Mouse (Mus musculus): ENCODE data around the gene Pacsin2. TPM values are rescaled to one million over a fixed set of nuclear protein-coding genes. Genes with fewer than 3 reads are reported as not detected.

Pacsin2 gene
- polyA plus RNA-seq, 1 experiment from 2014 or later, result 17.7 TPM

- H3K4me3 ChIP-seq (replicated peaks; ENCODE audit: low read depth, low read length), result no peak overlapping the region
- no peak overlapping the region for H3K27ac ChIP-seq (replicated peaks; ENCODE audit: low read depth, low read length)
- no peaks in the 10 kb centered on the region for H3K9me3 ChIP-seq (ENCODE audit: control insufficient read depth, low read length)
- no peak overlapping the region for H3K4me2 ChIP-seq (ENCODE audit: low read length)
- ATAC-seq (ENCODE audit: low FRiP score, low TSS enrichment), result no peak
- DNase-seq, result peak; percentile 11
- H3K27me3 ChIP-seq (ENCODE audit: control insufficient read depth, insufficient read depth, low read length), result no peaks in the 10 kb centered on the region
- no peaks in the 10 kb centered on the region for H3K36me3 ChIP-seq (ENCODE audit: control insufficient read depth, insufficient read depth, low read length)
- no peaks in the 10 kb centered on the region for H3K4me1 ChIP-seq (ENCODE audit: control insufficient read depth, insufficient read depth, low read length)
- no peak overlapping the region for H3K9ac ChIP-seq (replicated peaks; ENCODE audit: low read length)
- 49% methylated on average over 5 of the region's 5 CpGs for WGBS
Observed at GRCm38 (mm10) chr15:83425794-83426193, 38.6 kb downstream of the Pacsin2 start.

DNA sequence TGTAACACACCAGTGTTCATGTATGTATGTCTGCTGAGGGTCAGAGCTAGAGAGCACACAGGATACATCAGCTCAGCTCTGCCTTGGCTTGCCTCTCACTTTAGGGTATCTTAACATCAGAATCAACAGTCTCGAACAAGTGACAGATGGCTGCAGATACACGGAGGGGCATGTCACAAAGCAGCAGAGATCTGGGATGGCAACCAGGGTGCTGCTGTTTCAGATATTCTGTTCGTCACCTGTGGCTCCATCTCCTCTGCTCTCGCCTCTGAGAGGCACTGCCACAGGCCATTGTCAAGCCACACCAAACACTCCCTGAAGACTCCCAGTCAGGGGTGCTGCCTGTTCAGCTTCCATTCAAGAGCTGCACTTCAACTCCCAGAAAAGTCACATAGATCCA lies 39.1 kb downstream of the Pacsin2 start:
- no peaks in the 10 kb centered on the region for H3K4me1 ChIP-seq (ENCODE audit: control insufficient read depth, insufficient read depth, low read length)
- H3K36me3 ChIP-seq (ENCODE audit: control insufficient read depth, insufficient read depth, low read length), result no peaks in the 10 kb centered on the region
- no peaks in the 10 kb centered on the region for H3K9me3 ChIP-seq (ENCODE audit: control insufficient read depth, low read length)
- no peak overlapping the region for H3K9ac ChIP-seq (replicated peaks; ENCODE audit: low read length)
- no peak overlapping the region for H3K4me3 ChIP-seq (replicated peaks; ENCODE audit: low read depth, low read length)
- 70% methylated on average over 4 of the region's 4 CpGs for WGBS
- DNase-seq (no peak), ATAC-seq (ENCODE audit: low FRiP score, low TSS enrichment) (no peak)
- no peak overlapping the region for H3K27ac ChIP-seq (replicated peaks; ENCODE audit: low read depth, low read length)
- no peaks in the 10 kb centered on the region for H3K27me3 ChIP-seq (ENCODE audit: control insufficient read depth, insufficient read depth, low read length)
- H3K4me2 ChIP-seq (ENCODE audit: low read length), result no peak overlapping the region

DNA sequence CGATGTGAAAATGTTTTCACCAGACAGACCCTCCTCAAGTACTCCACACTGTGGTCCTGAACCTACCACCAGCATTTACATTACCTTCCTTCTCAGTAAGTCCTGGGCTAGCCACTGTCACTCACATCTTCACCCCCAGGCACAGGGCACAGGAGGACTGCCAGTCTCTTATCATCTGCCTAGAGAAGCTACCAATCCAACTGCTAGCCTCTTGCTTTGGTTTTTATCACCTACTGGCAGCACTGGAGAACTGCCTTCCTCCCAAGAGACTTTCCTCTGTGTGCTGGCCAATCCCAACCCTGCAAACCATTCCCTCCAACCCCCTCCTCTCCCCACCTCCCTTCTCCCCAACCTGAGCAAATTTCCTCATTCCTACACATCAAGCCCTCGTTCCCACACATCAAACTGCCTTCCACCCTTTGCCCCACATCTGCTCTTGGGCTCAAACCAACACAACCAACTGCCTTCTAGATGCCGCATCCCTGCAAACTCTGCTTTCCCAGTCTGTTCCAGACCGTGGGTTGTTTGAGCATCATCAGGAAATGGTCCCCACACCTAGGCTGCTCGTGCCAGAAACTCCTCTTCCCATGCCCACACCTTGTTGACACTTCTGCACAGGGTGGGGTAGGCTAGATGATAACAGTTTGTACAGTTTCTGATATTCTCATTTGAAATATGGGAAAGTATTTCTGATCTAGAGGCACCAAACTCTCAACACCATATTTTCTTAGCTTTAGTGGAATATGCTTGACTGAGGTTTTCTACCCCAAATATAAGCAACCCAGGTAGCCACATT lies 40.6 kb downstream of the Pacsin2 start:
- H3K36me3 ChIP-seq (ENCODE audit: control insufficient read depth, insufficient read depth, low read length), result no peaks in the 10 kb centered on the region
- H3K4me3 ChIP-seq (replicated peaks; ENCODE audit: low read depth, low read length), result no peak overlapping the region
- DNase-seq (no peak), ATAC-seq (ENCODE audit: low FRiP score, low TSS enrichment) (no peak)
- H3K9ac ChIP-seq (replicated peaks; ENCODE audit: low read length), result no peak overlapping the region
- H3K27me3 ChIP-seq (ENCODE audit: control insufficient read depth, insufficient read depth, low read length), result no peaks in the 10 kb centered on the region
- H3K4me1 ChIP-seq (ENCODE audit: control insufficient read depth, insufficient read depth, low read length), result no peaks in the 10 kb centered on the region
- WGBS, result 86% methylated on average over 5 of the region's 5 CpGs
- no peak overlapping the region for H3K27ac ChIP-seq (replicated peaks; ENCODE audit: low read depth, low read length)
- no peaks in the 10 kb centered on the region for H3K9me3 ChIP-seq (ENCODE audit: control insufficient read depth, low read length)
- no peak overlapping the region for H3K4me2 ChIP-seq (ENCODE audit: low read length)

DNA sequence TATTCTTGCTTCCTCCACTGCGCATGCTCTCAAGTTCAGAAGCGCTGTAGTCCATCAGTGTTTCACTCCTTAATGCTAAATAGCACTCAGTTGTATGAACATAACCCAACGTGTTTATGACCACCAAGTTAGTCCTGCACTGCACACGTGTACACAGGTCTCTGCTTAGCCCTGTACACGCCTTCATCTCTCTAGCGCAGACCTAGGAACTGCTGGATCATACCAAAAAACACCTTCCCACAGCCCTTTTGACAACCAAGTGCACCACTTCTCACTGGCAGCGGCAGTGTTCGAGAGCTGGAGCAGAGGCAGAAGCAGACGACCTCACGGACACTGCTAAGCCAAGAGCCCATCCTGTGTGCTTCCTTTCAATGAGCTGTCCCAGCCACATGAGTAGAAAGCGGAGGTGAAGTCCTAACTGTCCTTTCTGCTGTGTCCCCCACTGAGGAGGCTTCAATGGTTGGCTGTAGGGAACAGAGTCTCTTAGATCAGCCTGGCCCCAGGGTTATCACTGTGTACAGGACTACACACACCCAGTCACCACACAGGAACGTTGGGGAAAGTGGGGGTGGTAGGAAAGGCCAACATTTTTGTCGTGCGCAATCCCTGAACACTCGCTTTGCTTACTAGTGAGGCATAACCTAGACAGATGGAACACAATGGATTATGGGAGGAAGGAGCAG lies 42.0 kb downstream of the Pacsin2 start:
- Histone ChIP-seq H3K4me3 (replicated peaks; ENCODE audit: low read depth, low read length) (no peak overlapping the region), H3K27me3 (ENCODE audit: control insufficient read depth, insufficient read depth, low read length) (no peaks in the 10 kb centered on the region), H3K4me1 (ENCODE audit: control insufficient read depth, insufficient read depth, low read length) (no peaks in the 10 kb centered on the region), H3K9ac (replicated peaks; ENCODE audit: low read length) (no peak overlapping the region), H3K36me3 (ENCODE audit: control insufficient read depth, insufficient read depth, low read length) (no peaks in the 10 kb centered on the region), H3K4me2 (ENCODE audit: low read length) (no peak overlapping the region), H3K27ac (replicated peaks; ENCODE audit: low read depth, low read length) (no peak overlapping the region), H3K9me3 (ENCODE audit: control insufficient read depth, low read length) (no peaks in the 10 kb centered on the region)
- DNase-seq (no peak), ATAC-seq (ENCODE audit: low FRiP score, low TSS enrichment) (no peak)
- 94% methylated on average over 15 of the region's 15 CpGs for WGBS

GRCm38 (mm10) chr15:83419562-83419961 lies 44.8 kb downstream of the Pacsin2 start:
- 82% methylated on average over 2 of the region's 2 CpGs for WGBS
- Histone ChIP-seq H3K9me3 (ENCODE audit: control insufficient read depth, low read length) (no peaks in the 10 kb centered on the region), H3K36me3 (ENCODE audit: control insufficient read depth, insufficient read depth, low read length) (no peaks in the 10 kb centered on the region), H3K4me3 (replicated peaks; ENCODE audit: low read depth, low read length) (no peak overlapping the region), H3K4me1 (ENCODE audit: control insufficient read depth, insufficient read depth, low read length) (no peaks in the 10 kb centered on the region), H3K9ac (replicated peaks; ENCODE audit: low read length) (no peak overlapping the region), H3K4me2 (ENCODE audit: low read length) (no peak overlapping the region), H3K27ac (replicated peaks; ENCODE audit: low read depth, low read length) (no peak overlapping the region), H3K27me3 (ENCODE audit: control insufficient read depth, insufficient read depth, low read length) (no peaks in the 10 kb centered on the region)
- ATAC-seq (ENCODE audit: low FRiP score, low TSS enrichment), result no peak
- DNase-seq, result no peak

DNA sequence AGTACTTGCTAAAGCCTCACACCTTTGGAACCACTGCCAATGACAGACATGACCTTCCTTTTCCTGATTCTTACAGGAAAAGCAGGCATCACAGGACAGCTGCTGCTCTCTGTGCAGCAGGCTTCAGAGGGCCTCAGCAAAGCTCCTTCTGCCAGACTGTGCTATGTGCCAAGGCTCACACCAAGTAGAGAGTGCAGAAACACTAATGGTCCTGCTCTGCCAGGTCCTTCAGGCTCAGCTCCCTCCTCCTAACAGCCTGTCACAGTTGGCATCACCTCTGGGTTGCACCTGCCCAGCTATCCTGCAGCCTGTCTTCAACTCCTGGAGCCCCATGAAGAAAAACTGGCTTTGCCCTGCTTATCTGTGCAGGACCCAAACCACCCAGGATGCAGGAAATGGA lies 45.7 kb downstream of the Pacsin2 start:
- Histone ChIP-seq H3K27ac (replicated peaks; ENCODE audit: low read depth, low read length) (no peak overlapping the region), H3K27me3 (ENCODE audit: control insufficient read depth, insufficient read depth, low read length) (no peaks in the 10 kb centered on the region), H3K9ac (replicated peaks; ENCODE audit: low read length) (no peak overlapping the region), H3K4me1 (ENCODE audit: control insufficient read depth, insufficient read depth, low read length) (no peaks in the 10 kb centered on the region), H3K4me3 (replicated peaks; ENCODE audit: low read depth, low read length) (no peak overlapping the region), H3K9me3 (ENCODE audit: control insufficient read depth, low read length) (no peaks in the 10 kb centered on the region), H3K4me2 (ENCODE audit: low read length) (no peak overlapping the region), H3K36me3 (ENCODE audit: control insufficient read depth, insufficient read depth, low read length) (no peaks in the 10 kb centered on the region)
- DNase-seq (no peak), ATAC-seq (ENCODE audit: low FRiP score, low TSS enrichment) (no peak)

GRCm38 (mm10) chr15:83417916-83418315 lies 46.5 kb downstream of the Pacsin2 start:
- Histone ChIP-seq H3K27ac (replicated peaks; ENCODE audit: low read depth, low read length) (no peak overlapping the region), H3K4me3 (replicated peaks; ENCODE audit: low read depth, low read length) (no peak overlapping the region), H3K9me3 (ENCODE audit: control insufficient read depth, low read length) (no peaks in the 10 kb centered on the region), H3K27me3 (ENCODE audit: control insufficient read depth, insufficient read depth, low read length) (no peaks in the 10 kb centered on the region), H3K36me3 (ENCODE audit: control insufficient read depth, insufficient read depth, low read length) (no peaks in the 10 kb centered on the region), H3K4me1 (ENCODE audit: control insufficient read depth, insufficient read depth, low read length) (no peaks in the 10 kb centered on the region), H3K4me2 (ENCODE audit: low read length) (no peak overlapping the region), H3K9ac (replicated peaks; ENCODE audit: low read length) (no peak overlapping the region)
- WGBS, result 92% methylated on average over 6 of the region's 6 CpGs
- no peak for DNase-seq
- no peak for ATAC-seq (ENCODE audit: low FRiP score, low TSS enrichment)

DNA sequence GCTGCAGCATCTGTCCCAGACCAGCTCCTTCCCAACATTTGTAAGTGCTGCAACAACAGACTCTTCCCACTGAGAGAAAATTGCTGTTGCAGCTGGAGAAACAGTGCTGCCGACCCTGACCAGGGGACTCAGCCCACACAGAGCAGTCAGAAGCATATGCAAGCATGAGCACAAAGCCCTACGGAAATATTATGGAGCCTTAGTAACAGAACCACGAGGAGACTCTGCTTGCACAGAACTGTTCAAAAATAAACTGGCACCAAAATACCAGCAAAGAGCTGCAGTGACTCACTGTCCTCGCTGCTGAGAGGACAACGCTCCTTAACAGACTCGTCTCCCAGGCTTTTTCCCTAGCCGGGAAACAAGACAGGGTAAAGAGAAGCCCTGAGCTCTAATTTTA lies 47.0 kb downstream of the Pacsin2 start:
- Histone ChIP-seq H3K4me1 (ENCODE audit: control insufficient read depth, insufficient read depth, low read length) (no peaks in the 10 kb centered on the region), H3K36me3 (ENCODE audit: control insufficient read depth, insufficient read depth, low read length) (no peaks in the 10 kb centered on the region), H3K27me3 (ENCODE audit: control insufficient read depth, insufficient read depth, low read length) (no peaks in the 10 kb centered on the region), H3K27ac (replicated peaks; ENCODE audit: low read depth, low read length) (no peak overlapping the region), H3K4me3 (replicated peaks; ENCODE audit: low read depth, low read length) (no peak overlapping the region), H3K9ac (replicated peaks; ENCODE audit: low read length) (no peak overlapping the region), H3K4me2 (ENCODE audit: low read length) (no peak overlapping the region), H3K9me3 (ENCODE audit: control insufficient read depth, low read length) (no peaks in the 10 kb centered on the region)
- ATAC-seq (ENCODE audit: low FRiP score, low TSS enrichment) (no peak), DNase-seq (no peak)
- 81% methylated on average over 7 of the region's 7 CpGs for WGBS

DNA sequence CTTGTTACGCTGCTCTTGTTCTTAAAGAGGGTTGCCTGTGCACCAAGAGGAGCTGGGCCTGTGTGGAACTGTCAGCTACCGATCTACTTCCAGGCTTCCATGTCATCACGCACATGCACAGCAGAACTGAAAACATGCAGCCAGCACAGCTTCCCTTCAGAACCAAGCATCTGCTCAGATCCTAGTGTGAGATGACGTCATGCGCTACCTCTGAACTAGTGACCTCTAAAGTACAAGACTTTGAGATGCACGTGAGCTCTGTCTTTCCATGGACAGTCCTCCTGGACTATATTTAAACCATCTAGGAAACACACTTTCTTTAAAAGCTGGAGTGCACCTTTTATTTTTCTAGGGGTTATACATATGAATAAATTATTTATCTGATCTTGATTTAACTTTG lies 49.0 kb downstream of the Pacsin2 start:
- Histone ChIP-seq H3K4me2 (ENCODE audit: low read length) (no peak overlapping the region), H3K27ac (replicated peaks; ENCODE audit: low read depth, low read length) (no peak overlapping the region), H3K27me3 (ENCODE audit: control insufficient read depth, insufficient read depth, low read length) (no peaks in the 10 kb centered on the region), H3K9me3 (ENCODE audit: control insufficient read depth, low read length) (no peaks in the 10 kb centered on the region), H3K36me3 (ENCODE audit: control insufficient read depth, insufficient read depth, low read length) (no peaks in the 10 kb centered on the region), H3K9ac (replicated peaks; ENCODE audit: low read length) (no peak overlapping the region), H3K4me3 (replicated peaks; ENCODE audit: low read depth, low read length) (no peak overlapping the region), H3K4me1 (ENCODE audit: control insufficient read depth, insufficient read depth, low read length) (no peaks in the 10 kb centered on the region)
- ATAC-seq (ENCODE audit: low FRiP score, low TSS enrichment) (no peak), DNase-seq (no peak)
- 86% methylated on average over 6 of the region's 6 CpGs for WGBS
